Mouse (Mus musculus) common myeloid progenitor, adult 5-6 weeks (primary cell): ENCODE results near the gene Pom121l2. TPM values are rescaled to one million over a fixed set of nuclear protein-coding genes. Genes with fewer than 3 reads are reported as not detected.

Experiments
- ATAC-seq: replicated peaks from 2 replicates; pipeline ENCODE4 v1.8.0; 2016; ENCODE audit warnings: low read depth, mild to moderate bottlenecking, moderate TSS enrichment, inconsistent platforms; ENCODE audit not compliant: poor library complexity, severe bottlenecking
- total RNA-seq: library from RNA; stranded (forward); fragments of 200-1000, 187-1606 nt; gene quantifications from 2 replicates; pipeline ENCODE4 v1.2.3, GENCODE M21; 2017

The Pom121l2 gene
- not detected in 2 replicates for total RNA-seq

GRCm38 (mm10) chr13:21980981-21981802, at the start of gene Pom121l2:
Gene Pom121l2, plus strand, starts transcription at chr13:21981194.
- peak; percentile 64 for ATAC-seq

DNA sequence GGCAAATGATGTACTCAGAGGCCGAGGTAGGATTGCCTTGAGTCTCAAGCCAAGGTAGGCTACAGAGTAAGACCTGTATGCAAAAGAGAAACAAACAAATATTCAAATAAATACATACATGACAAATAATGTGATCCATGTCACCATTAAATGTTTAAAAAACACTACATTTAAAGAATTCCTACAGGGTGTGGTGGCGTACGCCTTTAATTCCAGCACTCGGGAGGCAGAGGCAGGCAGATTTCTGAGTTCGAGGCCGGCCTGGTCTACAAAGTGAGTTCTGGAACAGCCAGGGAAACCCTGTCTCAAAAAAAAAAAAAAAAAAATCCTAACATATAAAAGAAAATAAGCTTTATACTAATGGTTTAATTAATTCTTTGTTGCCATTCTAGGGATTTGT, 49.3 kb upstream of the Pom121l2 start:
- ATAC-seq = no peak

- no peak for ATAC-seq
Observed at GRCm38 (mm10) chr13:21933626-21934548, 47.1 kb upstream of the Pom121l2 start.

DNA sequence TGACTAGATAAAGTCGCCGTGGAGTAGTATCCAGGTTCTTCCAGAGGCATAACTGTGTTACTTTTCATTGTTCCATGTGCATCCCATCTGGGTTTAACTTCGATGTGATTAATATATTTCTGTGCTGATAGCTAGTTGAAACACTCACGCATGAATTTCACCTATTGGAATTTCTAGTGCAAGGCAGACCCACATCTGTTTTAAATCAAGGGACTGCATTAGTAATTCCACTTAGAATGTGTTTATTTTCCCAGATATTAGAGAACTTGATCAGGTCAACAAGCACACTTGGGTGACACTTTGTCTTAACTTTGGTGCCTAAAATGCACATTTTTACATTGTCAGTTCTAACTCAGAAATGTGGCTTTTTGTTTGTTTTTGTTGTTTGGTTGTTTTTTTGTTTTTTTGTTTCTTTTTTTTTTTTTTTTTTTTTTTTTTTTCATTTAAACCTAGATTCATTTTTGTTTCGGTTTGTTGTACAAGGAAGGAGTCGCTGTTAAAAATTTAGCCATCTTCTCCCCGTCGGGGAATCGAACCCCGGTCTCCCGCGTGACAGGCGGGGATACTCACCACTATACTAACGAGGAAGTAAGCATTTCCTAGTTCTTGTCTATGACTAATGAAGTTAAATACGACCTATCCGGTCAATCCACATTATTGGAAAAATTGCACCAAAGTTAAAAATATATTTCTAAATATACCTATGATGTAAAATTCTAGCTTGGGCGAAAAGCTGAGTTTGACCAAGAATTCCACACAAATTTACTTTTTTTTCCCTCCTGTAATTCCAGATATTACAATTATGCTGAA, 45.8 kb upstream of the Pom121l2 start:
- ATAC-seq = peak; percentile 53; the same call in 1 of the 2 replicates

DNA sequence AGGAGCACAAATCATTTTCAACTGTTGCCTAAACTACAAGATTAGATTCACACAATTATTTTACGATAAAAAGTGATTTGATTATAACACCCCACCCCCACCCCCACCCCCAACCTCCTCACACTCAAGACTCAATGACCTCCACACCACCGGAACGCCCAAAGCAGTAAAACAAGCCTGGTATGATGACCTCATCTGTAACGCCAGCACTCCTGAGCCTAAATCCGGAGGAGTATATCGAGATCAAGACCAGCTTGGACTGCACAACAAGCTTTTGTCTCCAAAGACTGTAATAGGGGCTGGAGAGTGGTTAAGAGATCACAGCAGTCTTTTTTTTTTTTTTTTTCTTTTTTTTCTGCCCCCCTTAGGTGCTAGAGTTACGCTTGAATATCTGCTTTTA, 45.2 kb upstream of the Pom121l2 start:
- ATAC-seq = no peak

DNA sequence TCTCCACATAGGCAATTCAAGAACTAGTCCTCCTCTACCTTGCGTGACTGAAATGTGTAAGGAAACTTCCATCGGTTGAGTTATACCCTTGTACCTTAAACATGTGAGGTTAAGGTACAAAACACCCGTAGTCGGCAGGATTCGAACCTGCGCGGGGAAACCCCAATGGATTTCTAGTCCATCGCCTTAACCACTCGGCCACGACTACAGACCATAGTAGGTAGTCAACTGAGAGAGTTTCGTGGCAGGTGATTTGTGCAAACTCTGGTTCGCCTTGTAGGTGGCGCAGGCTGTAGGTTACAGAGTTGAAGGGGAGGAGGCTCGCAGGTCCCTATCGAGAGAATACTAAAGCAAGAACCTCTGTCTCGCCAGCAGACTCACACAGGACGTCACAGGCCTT, 44.0 kb upstream of the Pom121l2 start:
- ATAC-seq = no peak

- ATAC-seq = peak; percentile 66
Observed at GRCm38 (mm10) chr13:21940213-21940612, 40.8 kb upstream of the Pom121l2 start.

GRCm38 (mm10) chr13:21940811-21941321, 40.1 kb upstream of the Pom121l2 start:
- ATAC-seq = 0 out of 2 replicates have a peak, but pooled peaks have one; percentile 21

DNA sequence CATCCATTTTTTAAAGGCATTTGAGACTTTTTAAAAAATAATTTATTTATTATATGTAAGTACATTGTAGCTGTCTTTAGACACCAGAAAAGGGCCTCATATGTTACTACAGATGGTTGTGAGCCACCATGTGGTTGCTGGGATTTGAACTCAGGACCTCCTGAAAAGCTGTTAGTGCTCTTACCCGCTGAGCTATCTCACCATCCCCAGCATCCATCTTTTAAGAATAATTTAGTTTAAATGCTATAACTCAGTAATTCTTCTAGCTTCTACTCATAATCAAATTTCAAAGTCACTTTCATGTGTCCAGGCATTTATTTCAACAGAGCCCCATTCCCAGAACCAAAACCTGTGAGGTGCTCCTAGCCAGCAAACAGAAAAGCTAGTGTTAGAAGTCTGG, 37.4 kb upstream of the Pom121l2 start:
- ATAC-seq = no peak

GRCm38 (mm10) chr13:21944592-21944925, 36.4 kb upstream of the Pom121l2 start:
- ATAC-seq = peak; percentile 32

DNA sequence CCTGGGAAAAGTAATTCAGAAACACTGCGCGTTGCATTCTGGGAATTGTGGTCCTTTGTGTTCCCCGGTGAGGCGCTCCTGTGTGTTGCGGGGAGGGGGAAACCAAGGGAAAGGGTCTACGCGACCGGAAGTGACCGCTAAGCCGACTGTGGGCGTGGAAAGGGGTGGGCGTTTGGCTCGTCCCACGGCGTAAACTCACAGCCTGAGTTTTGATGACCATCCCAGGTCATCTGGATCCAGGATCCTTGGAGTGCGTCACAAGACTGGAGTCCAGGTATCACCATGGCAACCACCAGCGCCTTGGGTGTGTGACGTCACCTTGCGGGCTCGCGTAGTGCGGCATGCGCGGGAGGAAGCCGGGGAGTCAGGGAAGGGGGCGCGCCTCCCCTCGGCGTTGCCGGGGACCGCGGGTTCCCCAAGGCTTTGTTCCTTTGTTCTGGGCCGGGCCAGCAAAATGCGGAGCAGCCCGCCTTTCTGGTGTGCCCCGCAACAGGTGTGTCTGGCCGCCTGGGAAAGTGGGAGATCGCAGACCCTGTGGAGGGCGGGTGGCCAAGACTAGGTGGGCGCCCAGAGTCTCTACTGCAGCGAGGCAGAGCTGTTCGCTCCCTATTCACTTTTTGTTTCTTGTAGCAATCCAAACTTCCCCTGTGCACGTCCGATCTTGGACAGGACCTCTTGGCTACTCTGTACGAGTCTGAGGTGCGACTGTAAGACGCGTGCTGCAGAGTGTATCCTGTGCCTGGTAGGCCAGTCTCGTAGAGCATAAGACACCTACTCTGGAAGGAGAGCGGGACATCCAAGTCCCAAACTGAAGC, 35.9 kb upstream of the Pom121l2 start, which contains the start of gene Zfp184:
Gene Zfp184, plus strand, starts transcription at position 169 of the 815 bp plus-strand sequence.
- peak; percentile 80 for ATAC-seq

DNA sequence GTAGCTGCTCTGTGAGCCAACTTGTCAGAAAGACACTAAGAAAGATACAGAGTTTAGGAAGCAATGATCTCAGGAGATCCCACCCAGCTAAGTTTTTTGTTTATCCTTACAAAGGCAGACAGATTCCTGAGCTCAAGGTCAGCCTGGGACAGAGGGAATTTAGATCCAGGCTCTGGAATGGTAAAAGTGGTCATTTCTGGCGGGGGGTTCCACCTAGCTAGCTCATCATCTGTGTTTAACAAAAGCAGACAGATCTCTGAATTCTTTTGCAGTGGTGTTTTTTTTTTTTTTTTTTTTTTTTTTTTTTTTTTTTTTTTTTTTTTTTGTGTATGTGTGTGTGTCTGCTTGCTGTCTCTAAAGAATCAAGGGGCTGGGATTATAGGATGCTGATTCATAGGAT, 11.7 kb upstream of the Pom121l2 start:
- no peak for ATAC-seq

DNA sequence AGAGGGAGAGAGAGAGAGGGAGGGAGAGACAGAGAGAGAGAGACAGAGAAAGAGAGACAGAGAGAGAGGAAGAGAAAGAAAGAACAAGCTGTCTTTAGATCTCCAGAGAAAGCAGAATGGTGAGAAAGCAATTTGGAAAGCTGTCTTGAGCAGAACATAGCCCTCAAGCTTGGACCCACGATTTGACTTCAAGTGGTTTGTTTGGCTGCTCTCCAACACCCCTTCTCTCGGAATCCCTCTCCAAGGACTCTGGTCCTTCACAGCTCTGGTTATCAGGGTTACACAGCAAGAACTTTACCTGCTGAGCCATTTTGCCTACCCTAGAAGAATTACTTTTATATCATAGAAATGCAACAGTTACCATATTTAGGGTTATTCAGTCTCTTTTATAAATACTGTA, 11.2 kb upstream of the Pom121l2 start:
- ATAC-seq = no peak

GRCm38 (mm10) chr13:21971641-21972040, 9.4 kb upstream of the Pom121l2 start:
- no peak for ATAC-seq

- peak; percentile 90 for ATAC-seq
Observed at GRCm38 (mm10) chr13:21974221-21974725, 6.7 kb upstream of the Pom121l2 start.

DNA sequence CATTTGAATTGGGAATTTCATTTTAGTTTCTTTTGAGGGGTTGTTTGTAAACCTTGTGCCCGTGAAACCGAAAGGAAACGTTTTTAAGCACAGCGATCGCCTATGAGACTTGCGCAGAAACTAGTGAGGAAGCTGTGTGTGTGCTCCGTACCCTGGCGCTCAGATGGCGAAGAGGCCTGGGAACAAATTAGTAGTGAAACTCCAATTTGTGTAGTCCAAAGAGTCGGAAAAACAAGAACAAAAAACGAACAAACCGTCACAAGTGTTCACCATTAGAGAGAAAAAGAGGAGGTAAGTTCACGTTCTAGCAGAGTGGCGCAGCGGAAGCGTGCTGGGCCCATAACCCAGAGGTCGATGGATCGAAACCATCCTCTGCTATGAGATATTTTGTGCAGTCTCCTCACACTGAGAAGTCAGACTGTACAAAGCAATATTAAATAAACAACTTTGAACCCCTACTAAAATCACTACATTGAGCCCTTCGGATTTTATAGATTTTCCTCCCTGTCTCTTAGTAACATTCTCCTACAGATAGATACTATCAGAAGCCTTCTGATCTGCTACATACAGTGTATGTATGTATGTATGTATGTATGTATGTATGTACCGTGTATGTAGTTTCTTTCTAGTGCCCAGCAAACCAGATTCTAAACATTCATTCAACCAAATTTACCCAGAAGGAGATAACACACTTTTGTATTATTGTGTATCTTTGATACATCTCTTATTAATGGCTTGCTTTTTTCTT, 6.1 kb upstream of the Pom121l2 start:
- ATAC-seq = peak; percentile 62

DNA sequence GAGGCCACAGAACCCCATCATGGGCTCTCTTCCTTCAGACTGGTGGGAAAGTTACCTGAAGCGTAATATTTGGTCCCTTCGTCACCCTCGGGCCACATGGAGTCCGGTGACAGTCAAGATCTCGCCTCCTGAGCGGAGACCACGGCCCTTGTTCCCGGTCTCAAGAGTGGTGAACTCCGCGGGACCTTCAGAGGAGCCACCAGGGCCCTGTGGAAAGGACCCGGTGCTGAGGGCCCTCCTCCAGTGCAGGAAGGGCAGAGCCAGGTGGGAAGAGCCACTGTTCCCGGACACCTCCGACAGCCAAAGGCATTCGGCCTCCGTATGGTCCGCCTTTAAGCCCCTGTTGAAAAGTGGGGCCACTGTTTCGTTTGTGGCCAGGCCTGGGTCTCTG, 804 bp downstream of the Pom121l2 start:
- no peak for ATAC-seq

DNA sequence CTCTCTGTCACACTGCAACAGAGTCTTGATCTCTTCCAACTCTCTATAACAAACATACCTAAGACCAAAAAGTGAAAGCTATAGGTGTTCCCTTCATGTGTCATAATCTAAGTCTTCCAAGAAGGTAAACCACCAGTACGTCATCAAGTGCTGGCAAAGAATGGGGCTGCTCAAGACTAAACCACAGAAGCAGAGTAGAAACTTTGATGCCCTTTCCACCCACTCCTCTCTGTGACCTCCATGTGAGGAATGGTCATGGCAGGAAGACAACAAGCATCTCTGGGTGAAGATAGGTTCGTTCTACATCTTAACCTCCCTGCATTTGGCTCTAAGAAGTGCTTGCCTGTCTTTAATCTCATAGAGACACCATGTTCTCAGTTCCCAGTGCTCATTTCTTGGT, 3.5 kb downstream of the Pom121l2 start:
- ATAC-seq = no peak
